Mouse (Mus musculus) lung, adult 10 weeks (tissue): ENCODE data around the gene Hnrnph2. TPM values are rescaled to one million over a fixed set of nuclear protein-coding genes. Genes with fewer than 3 reads are reported as not detected.

Experiments
- polyA plus RNA-seq: library from polyadenylated mRNA; stranded (reverse); fragments of 350-450 nt; fragmentation: Illumina TruSeq; extraction: RNeasy Lipid Tissue Mini Kit (QIAGEN cat#74804); gene quantifications from one replicate; pipeline ENCODE4 v1.2.3, GENCODE M21; 2014; ENCODE audit warnings: low read depth, low replicate concordance; ENCODE audit not compliant: insufficient read depth

Gene Hnrnph2
- 56.6 TPM for polyA plus RNA-seq

DNA sequence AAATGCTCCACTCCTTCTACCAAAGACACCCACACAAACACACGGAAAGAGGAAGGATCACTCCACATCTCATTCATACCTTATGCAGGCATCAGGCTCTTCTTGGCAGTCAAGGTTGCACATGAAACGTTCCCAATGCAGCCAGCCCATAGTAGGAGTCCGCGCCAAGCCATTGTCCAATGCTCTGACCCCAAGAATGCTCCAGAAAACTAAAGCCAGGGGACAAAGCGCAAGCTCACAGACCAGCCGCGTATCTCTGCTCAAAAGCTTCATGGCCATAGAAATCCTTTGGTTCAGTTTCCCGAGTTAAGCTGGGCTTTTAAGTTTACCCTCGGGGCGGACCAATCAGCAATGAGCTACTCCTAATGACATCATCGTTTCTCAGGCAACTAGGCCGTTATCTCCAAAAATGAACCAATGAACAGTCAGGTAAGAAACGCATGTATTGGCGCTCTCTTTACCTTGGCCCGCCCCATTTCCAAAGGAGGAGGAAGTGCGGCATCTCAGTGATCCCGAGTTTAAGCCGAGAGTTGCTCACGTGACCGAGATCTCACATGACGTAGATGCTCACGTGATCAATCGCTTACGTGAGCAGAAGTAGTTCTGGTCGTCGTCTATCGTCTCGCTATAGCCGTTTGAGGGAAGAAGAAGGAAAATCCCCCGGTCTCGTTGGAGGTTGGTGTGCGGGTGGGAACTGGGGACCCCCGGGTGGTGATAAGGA lies at the start of gene Hnrnph2, which contains the start of gene Gla:
Hnrnph2 (plus strand) TSS at position 521 of the 721 bp plus-strand sequence.
Gla (minus strand) TSS at position 467 of the 721 bp plus-strand sequence.

DNA sequence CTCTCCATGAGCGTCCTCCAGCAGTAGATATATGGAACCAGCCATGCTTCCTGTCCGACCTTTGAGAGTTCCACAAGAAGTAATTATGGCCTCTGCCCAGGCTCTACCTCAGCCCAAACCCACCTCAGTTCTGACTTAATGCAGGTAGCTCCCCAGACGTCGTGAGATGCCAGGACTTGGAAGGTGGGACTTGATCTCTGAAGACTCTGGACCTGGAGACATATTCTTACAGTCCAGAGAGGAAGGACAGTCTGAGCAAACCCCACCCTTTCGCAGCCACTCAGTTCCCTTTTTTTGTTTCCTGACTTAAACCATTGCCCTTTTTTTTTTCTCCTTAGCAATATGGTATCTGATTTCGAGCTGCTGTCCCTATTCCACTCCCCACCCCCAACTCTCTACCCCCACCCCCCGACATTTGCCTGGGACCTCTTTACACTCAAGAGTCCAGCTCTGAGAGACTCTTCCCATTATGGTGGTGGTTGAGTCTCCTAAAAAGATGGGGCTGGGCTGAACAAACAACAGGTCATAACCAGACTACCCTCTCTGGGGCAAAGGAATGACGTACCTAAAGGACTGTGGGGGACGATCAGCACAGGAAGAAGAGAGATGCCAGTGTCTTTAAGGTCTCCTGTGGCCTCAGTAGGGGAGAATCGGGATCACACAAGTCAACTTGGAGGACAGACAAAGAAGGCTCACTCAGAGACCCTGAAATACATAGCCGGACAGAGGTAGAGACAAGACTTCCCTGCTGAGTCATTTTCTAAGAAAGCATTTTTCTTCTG lies 17.9 kb upstream of the Hnrnph2 start, which contains the start of gene Btk:
Btk (minus strand) TSS at position 683 of the 782 bp plus-strand sequence.

GRCm38 (mm10) chrX:134585103-134586002 lies 15.6 kb upstream of the Hnrnph2 start, which contains the start of gene Rpl36a:
Rpl36a (plus strand) TSS chrX:134585654.

Other genes with a start within 250 kb of the Hnrnph2 start
- 0.13 TPM for gene Drp2, start 196.6 kb upstream of the Hnrnph2 start, polyA plus RNA-seq
- not detected for gene Taf7l, start 124.7 kb upstream of the Hnrnph2 start, polyA plus RNA-seq
- gene Timm8a1, start 59.3 kb upstream of the Hnrnph2 start, polyA plus RNA-seq: 11.1 TPM
- gene Btk, start 17.6 kb upstream of the Hnrnph2 start, polyA plus RNA-seq: 9.2 TPM
- gene Rpl36a, start 15.5 kb upstream of the Hnrnph2 start, polyA plus RNA-seq: 1,091 TPM
- gene Gla, start 54 bp upstream of the Hnrnph2 start, polyA plus RNA-seq: 5.5 TPM
- gene Armcx4, start 85.3 kb downstream of the Hnrnph2 start, polyA plus RNA-seq: 2.6 TPM
- 13.4 TPM for gene Armcx1, start 116.8 kb downstream of the Hnrnph2 start, polyA plus RNA-seq
- gene Armcx6, start 150.2 kb downstream of the Hnrnph2 start, polyA plus RNA-seq: 4.5 TPM
- 21.1 TPM for gene Armcx3, start 155.4 kb downstream of the Hnrnph2 start, polyA plus RNA-seq
- 13.4 TPM for gene Armcx2, start 208.0 kb downstream of the Hnrnph2 start, polyA plus RNA-seq